Mouse (Mus musculus) erythroid progenitor cell, adult 5-6 weeks (primary cell): ENCODE data around the gene Irx2. TPM values are rescaled to one million over a fixed set of nuclear protein-coding genes. Genes with fewer than 3 reads are reported as not detected.

Experiments
- ATAC-seq: replicated peaks from 2 replicates; pipeline ENCODE4 v1.8.0; 2016; ENCODE audit warnings: moderate number of reproducible peaks, mild to moderate bottlenecking, moderate TSS enrichment, inconsistent platforms; ENCODE audit not compliant: poor library complexity, low FRiP score, severe bottlenecking
- total RNA-seq, 2 experiments: library from RNA; stranded (forward) in 1 of 2; stranded (reverse) in 1 of 2; fragments of 150-400 nt in 1 of 2; fragments of 186-747, 209-891 nt in 1 of 2; gene quantifications; 2 replicates each; pipeline versions ENCODE4 v1.2.3 to v1.2.4; 2015 to 2017; ENCODE audit warnings: low replicate concordance in 2 of 2

Irx2 gene
- not detected in 2 replicates for total RNA-seq (2015; ENCODE audit: low replicate concordance)
- total RNA-seq (2017; ENCODE audit: low replicate concordance) = not detected in 2 replicates

DNA sequence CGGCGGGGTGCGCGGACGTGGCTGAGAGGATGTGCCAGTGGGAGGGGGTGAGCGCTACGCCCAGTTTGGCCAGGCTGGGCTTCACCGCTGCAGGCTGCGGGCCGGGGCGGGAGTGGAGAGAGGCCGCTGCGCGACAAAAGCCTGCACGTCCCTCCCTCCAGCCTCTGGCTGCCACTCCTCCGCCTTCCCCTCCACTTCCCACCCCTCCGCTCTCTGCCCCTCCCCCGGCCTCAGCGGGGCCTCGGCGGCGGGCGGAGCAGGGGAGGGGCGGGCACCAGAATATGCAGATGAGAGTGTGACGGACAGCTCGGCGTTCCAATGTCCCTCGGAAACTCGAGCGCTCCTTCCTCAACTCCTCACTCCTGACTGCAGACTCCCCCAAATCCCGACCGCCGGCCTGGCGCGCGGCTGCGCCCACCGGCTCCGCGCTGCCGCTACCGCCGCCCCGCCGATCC is at the start of gene Irx2:
Gene Irx2 (plus strand): TSS at position 359 of the 455 bp plus-strand sequence.
- ATAC-seq = no peak

GRCm38 (mm10) chr13:72581276-72581675 is 47.3 kb upstream of the Irx2 start:
- no peak for ATAC-seq

- ATAC-seq = no peak
Observed at GRCm38 (mm10) chr13:72592526-72592925, 36.1 kb upstream of the Irx2 start.

- ATAC-seq = no peak
Observed at GRCm38 (mm10) chr13:72593310-72593709, 35.3 kb upstream of the Irx2 start.

DNA sequence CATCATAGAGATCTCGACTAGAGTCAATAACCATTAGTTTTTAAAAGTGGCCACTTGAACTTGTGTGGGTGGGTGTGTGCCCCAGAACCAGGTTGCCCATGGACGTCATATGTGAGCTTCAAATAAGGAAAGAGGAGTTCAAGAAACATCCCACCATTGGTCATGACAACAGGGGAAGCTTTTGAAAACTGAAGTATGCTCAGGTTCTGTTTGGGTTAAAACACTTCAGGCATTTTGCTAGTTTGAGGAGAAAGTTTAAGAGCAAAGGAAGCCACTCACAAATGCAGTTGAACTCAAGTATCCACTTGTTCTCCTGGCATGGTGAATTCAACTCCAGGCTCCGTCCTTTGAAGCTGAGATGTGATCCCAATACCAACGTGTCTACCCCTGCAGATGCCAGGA is 34.9 kb upstream of the Irx2 start:
- no peak for ATAC-seq

GRCm38 (mm10) chr13:72599254-72599653 is 29.4 kb upstream of the Irx2 start:
- no peak for ATAC-seq

DNA sequence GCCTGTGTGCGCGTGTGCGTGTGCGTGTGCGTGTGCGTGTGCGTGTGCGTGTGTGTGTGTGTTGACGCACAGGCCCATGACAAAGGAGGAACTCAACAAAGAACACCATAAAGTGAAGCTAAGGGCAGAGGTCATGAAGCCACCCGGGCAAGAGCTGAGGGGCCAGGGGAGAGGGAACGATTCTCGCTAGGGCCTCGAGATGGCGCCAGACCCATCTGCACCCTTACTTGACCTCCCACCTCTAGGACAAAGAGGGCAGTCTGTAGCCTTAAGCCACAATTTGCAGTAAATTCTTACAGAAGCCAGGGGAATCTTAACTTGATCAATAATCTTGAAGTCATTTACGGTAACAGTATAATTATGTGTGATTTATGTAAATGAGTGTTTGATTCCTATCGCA is 19.9 kb upstream of the Irx2 start:
- no peak for ATAC-seq

- no peak for ATAC-seq
Observed at GRCm38 (mm10) chr13:72610277-72610676, 18.3 kb upstream of the Irx2 start.

- no peak for ATAC-seq
Observed at GRCm38 (mm10) chr13:72623926-72624846, 4.4 kb upstream of the Irx2 start.

DNA sequence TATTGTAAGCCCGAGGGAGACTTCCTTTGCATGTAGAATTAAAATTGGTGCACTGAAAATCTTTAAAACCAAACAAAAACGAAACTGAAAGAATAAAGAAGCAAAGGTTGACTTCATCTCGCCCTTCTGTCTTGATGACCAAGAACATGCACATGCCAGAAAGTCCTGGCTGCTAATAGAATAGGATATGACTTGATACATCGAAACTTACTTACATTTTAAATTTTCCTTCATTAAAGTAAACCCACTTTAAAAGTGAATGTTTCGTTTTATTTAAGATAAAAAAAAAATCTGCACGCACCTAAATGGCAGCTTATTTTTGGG is 3.8 kb upstream of the Irx2 start:
- no peak for ATAC-seq

- no peak for ATAC-seq
Observed at GRCm38 (mm10) chr13:72625236-72625950, 3.2 kb upstream of the Irx2 start.

GRCm38 (mm10) chr13:72627391-72628321 is 964 bp upstream of the Irx2 start:
- no peak for ATAC-seq

DNA sequence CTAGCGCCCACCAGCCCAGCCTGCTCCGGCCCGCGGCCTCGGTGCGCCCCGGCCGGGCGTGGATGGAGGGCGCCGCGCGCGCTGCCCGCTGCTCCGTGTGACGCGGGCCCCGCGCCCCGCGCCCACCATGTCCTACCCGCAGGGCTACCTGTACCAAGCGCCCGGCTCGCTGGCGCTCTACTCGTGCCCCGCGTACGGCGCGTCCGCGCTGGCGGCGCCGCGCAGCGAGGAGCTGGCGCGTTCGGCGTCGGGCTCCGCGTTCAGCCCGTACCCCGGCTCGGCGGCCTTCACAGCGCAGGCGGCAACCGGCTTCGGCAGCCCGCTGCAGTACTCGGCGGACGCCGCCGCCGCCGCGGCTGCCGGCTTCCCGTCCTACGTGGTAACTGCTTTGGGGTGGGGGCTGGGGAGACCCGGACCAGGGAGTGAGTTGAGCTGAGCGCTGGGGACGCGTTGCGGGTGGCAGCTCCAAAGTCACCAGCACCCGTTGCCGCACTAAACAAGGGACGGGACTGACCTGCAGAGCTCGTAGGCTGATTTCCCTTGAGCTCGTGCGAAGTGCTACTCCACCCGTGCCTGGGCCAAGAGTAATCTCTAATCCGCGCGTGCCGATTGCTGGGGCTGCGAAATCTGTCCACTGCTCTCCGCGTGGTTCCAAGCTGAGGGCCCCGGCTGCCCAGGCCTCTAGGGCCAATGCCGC is 463 bp downstream of the Irx2 start:
- ATAC-seq = no peak

DNA sequence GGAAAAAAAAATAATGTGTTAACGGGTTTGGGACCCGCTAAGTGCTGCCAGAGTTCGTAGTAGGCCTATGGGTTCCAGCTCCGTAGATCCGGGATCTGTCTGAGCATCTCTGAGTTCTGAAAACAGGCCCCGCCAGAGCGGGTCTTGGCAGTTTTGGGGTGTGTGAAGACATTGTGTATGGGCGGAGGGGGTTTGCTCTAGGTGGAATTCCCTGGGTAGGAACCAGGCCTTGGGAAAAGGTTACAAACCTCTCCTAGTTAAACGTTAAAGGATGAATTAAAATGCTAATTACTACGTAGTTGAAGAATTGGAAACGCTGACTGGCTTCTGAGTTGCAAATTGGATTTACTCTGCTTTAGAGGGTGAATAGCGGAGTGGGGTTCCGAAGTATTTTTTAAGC is 1.2 kb downstream of the Irx2 start:
- ATAC-seq = no peak

DNA sequence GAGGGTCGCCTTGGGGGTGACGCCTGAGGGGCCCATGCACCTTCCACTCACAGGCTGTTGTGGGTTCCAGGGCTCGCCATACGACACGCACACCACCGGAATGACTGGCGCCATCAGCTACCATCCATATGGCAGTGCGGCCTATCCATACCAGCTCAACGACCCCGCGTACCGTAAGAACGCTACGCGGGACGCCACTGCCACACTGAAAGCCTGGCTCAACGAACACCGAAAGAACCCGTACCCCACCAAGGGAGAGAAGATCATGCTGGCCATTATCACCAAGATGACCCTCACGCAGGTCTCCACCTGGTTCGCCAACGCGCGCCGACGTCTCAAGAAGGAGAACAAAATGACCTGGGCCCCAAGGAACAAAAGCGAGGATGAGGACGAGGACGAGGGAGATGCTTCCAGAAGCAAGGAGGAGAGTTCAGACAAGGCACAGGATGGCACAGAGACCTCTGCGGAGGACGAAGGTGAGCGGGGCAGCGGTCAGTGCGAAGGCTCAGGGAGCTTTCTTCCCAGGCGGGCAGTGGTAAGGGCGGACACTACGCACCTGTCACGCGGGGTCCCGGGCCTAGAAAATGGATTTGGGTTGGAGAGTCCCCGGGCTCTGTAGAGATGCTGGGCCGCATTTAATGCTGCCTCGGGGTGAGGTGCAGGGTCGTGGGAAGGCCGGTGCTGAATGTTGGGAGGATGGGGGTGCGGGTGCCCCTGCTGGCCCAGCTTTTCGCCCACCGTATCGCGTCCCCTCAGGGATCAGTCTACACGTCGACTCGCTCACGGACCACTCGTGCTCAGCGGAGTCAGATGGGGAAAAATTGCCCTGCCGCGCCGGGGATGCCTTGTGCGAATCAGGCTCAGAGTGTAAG is 2.1 kb downstream of the Irx2 start:
- no peak for ATAC-seq

- ATAC-seq = no peak
Observed at GRCm38 (mm10) chr13:72631373-72632021, 2.9 kb downstream of the Irx2 start.

- no peak for ATAC-seq
Observed at GRCm38 (mm10) chr13:72632361-72632760, 3.7 kb downstream of the Irx2 start.

DNA sequence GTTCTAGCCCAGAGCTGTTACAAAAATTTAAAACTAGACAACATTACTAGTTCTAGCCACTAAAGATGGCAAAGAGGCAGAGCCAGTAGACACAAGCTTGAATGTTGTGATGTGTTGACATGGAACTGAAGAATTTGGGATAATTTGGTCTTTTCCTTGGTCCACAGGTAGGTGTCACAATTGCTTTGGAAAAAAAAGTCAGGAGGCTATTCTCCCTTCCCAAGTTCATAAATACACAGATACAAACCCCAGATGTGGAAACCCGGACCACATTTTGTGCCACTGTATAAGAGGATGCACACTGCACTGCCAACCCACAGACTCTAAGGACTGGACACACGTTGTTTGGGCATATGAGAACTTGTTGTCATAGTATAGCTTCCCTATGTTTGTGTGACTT is 4.5 kb downstream of the Irx2 start:
- no peak for ATAC-seq
